Mouse (Mus musculus): ENCODE measurements around the gene Fabp3.

The Fabp3 gene

DNA sequence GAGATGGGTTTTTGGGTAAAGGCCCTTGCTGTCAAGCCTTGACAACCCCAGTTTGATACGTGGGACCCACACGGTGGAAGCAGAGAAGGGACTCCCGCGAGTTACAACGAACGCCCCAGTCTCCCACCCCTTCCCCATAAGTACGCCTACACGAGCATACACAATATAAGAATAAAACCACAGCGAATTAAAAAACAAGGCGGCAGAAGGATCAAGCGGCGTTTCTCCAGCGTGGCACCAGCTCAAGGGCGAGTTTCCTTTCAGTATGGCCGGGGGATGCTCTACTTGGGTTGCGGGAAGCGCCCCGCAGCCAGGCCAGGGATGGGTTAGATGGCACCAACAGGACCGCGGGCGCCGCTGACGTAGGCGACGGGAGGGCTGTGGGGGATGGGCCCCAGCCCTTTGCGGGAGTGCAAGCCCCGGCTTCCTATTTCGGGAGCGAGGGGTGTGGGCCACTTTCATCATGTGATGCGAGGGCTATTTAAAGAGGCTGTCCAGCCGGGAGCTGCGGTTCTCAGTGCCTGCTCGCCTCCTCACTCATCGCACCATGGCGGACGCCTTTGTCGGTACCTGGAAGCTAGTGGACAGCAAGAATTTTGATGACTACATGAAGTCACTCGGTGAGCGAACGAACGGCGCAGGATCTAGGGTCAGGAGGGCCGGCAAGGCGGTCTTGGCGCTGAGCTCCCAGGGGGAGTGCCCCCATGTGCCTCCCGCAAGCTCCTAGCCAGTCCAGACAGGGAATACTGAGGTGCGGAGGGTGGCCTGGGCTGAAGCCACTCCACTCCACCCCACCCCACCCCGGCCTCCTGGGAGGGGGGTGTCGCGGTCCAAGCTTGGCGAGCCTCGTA is at the start of gene Fabp3, which contains the start of gene Gm10570:
Gene Fabp3 (plus strand): TSS at position 365 of the 851 bp plus-strand sequence.
Gene Gm10570 (minus strand): TSS at position 444 of the 851 bp plus-strand sequence.
- no peak for DNase-seq (ENCODE audit: low read depth, low spot score)

DNA sequence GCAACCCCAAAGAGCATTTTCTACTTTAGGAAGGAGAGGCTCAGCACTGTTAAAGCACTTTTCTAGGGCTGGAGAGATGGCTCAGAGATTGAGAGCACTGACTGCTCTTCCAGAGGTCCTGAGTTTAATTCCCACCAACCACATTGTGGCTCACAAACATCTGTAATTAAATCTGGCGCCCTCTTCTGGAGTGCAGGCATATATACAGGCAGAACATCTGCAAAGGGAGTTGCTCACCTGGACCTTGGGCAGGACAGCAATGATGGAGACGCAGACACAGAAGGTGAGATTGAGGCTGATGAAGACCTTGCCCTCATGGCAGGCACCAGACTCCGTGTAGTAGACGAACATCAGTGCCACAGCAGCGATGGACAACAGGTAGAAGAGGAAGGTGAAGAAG is 48.0 kb upstream of the Fabp3 start:
- no peak for DNase-seq (ENCODE audit: low read depth, low spot score)

DNA sequence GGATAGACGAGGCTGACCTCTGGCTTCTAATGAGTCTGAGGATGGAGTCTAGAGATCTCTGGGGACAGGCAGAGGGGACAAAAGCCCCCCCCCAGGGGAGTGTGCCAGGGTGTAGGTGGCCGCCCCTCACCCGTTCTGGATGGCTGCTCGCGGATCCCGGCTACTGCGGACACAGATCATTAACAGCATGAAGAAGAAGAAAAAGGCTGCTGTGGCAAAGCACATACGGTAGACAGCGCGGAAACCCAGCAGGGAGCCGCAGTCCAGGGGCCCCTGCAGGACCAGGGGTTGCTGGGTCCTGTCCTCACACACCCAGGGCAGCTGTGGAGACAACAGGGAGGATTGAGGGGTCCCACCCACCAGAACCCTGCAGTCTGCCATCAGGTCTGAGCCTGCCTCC is 44.3 kb upstream of the Fabp3 start:
- no peak for DNase-seq (ENCODE audit: low read depth, low spot score)

DNA sequence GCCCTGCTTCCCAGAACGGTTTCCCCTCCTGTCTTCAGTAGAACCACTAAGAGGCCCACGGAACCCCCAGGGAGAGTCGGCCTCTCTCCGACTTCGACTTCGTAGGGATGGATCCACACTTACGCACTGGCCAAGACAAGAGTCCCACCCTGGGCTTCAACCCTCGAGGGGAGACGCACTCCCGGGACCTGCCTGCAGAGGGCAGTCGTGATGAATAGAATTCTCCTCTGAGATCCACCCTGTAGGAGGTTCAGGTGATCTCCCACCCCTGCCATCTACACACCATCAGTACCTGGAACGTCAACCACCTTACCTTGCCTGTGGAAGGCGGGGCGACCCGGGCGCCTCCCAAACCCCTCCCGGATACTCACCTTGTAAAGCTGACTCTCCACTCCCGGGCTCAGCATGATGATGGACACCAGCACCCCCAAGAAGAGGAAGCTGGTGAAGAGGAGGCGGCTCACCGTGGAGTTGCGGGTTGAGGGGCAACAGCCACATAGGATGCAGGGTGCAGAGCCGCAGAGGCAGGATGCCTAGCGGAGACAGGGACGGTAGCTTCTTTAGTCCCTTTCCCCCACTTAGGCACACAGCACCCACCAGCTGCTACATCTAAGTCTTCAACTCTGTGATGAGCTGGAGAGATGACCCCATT is 43.6 kb upstream of the Fabp3 start:
- peak; percentile 62 for DNase-seq (ENCODE audit: low read depth, low spot score)

DNA sequence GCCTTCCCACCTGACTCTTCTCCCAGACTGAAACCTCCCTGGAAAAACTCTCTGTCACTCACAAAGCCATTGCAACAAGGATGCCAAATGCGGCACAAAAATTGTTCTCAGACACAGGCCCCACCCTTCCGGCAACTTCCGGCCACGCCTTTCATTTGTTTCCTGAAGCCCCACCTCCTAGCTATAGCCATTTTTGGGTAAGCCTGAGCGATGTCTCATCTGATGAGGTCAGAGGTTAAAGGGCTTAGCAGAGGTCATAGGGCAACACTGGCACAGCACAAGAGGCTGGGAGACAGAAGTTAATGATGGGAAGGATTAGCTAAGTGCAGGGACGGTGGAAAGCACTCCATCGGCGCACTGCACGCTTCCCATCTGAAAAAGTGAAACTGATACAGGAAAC is 41.8 kb upstream of the Fabp3 start:
- no peak for DNase-seq (ENCODE audit: low read depth, low spot score)

DNA sequence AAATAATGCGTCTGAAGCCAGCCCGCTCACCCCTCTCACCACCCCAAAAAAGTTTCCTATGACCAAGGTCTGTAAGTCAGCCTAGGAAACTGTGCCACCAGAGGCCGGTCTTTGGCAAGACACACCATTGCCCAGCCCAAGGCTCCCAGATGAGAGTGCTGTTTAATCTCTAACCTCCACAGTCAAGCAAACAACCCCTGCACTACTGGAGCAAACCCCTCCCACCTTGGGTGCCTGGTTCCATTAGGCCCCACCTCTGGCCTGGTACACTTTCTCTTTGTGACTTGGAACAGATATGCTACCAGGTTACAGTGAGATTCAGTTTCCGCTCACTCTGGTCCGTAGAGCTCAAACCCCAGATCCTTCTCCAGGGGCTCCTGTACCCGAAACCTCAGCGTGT is 41.3 kb upstream of the Fabp3 start:
- no peak for DNase-seq (ENCODE audit: low read depth, low spot score)

DNA sequence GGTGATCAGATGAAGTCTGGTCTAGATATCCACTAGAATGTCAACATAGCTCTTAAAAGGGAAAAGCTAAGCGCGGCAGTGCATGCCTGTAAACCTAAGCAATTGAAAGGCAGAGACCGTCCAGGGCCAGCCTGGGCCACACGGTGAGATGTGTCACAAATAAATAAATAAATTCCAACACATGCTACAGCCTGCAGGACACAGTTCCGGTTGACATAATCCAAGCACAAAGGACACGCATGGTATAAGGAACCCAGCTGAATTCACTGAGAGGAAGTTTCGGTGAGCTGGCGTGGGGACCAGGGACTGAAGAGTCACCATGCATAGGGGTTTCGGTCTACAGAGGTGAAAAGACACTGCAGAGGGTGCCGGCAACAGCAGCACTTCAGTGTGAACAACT is 39.7 kb upstream of the Fabp3 start:
- DNase-seq (ENCODE audit: low read depth, low spot score): no peak

DNA sequence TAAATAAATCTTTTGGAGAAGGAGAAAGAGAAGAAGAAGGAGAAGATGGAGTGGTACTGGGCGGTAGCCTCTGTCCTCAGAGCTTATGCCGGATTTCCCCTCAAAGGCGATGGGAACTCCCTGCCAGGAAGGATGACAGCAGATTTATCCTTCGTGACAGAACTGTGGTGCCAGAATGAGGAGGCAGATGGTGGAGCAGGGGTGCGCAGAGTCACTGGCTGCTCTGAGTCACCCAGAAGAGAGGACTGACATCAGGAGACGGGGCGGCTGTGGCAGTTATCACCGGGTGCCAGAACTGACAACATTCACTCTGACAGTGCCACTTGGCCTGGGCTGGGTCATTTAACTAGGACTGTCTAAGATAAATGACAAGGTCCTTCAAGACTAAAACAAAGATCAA is 38.3 kb upstream of the Fabp3 start:
- DNase-seq (ENCODE audit: low read depth, low spot score): no peak

DNA sequence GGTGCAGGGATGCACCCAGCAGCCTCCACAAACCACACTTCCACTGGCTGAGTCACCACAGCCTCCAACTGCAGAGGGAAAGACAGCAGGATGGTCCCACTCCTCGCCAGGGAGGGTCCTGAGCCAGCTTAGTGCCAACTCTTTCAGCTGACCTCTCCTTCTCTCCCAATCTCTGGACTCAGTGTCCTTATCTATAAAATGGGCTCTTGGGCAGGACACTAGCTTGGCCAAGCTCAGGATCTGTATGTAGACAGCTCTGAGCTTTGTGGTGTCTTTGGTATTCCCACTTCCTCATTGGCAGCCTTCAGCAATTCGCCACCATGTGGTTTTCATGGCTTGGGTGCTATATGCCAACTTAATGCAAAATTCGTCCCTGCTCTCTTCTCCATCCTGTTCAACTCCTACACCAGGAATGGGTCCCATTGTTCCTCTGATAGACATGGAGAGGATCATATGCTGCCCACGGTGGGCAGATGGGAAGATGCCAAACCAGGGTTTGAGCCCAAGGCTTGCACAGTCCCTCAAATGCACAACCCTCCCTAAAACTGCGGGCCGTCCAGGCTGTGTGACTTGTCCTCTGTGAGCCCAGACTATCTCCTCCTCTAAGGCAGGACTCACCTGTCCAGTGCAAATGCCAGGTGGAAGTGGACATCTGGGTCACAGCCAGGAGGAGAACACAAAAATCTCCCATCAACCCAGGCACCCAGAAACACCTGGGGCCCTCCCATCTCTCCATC is 37.6 kb upstream of the Fabp3 start:
- no peak for DNase-seq (ENCODE audit: low read depth, low spot score)

DNA sequence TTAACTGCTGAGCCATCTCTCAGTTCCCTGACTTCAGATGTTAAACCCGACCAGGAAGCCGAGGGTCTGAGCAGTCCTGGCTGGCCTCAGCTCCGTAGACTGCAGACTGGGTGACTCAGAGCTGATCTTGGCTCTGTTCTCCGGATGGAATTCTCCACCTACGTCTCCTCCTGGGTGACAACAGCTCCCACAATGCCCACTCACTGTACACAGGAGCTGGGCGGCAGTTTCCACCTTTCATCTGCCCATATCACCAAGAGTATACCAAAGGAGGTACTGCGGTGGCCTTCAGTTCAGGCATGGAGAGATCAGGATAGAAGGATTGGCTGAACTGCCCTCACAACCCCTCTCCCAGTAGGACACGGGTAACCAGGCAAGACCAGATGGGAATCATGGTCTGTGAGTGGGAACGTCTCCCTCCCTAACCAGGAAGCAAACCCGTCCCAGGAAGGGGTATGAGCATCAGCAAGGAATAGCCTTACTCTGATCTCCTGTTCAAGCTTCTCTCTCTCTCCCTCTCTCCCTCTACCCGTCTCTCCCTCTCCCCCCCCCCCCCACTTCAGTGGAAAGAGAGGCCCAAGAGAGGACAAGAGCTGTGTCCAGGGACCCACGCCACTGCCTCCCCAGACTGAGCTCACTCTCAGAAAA is 34.6 kb upstream of the Fabp3 start:
- DNase-seq (ENCODE audit: low read depth, low spot score): no peak

DNA sequence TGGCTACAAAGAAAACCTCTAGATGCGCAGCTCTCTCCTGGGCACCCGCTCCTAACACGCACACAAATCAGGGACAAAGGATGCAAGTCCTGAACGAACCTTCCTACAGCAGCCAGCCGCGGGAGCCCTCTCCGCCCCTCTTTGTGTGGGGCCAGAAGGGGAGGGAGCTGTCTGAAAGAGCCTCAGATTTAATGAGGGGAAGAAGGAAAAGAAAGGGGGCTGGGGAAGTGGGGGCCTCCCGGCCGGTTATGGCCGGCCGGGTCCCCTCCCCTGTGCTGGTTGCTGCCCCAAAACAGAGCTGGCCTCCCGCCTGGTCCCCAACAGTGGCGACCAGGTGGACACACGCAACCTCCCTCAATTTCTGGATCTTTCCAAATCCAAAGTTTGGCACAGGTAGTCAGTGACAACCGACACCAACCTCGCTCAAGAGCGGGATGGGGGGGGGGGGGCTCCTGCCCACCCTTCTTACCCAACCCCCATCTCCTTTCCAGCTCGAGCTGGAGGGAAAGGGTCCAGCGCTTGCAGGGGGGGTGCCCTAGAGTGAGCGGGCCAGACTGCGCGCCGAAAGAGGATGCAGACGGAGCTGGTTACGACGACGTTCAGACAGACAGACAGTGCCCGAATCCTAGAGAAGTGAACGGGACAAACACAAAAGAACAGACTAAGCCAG is 33.9 kb upstream of the Fabp3 start:
- no peak for DNase-seq (ENCODE audit: low read depth, low spot score)

DNA sequence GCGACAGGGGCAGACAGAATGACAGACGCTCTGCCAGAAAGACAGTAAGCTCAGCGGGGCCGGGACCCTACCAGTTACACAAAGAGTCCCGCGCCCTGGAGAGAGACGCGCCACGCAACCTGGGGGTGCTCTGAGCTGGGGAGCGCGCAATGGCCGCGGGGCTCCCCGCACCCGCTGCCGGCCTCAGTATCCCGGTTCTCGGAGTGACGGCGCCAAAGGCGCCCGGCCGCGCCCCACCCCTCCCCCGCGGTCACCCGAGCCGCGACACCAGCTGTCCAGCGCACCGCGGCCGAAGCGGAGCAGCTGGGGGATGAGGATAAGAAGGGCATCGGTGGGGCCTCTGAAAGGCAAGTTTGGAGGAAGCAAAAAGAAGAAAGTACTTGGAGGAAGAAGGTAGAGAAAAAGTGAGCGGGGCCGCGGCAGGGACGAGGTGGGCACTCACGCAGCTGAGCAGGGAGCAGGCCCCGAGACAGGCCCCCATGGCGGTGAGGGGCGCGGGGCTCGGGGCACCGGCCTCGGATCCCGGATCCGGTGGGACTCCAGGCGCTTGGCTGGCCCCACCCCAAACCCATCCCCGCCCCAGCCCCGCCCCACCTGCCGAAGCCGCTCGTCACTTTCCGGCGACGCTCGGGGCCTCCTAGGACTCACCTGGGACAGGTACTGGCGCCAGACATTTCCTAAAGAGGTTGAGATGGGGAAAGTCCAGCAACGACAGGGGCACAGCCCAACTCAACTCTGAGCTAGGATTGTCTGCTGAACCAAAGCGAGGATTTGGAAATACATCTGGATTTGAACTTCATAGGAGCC is 33.2 kb upstream of the Fabp3 start:
- no peak for DNase-seq (ENCODE audit: low read depth, low spot score)

DNA sequence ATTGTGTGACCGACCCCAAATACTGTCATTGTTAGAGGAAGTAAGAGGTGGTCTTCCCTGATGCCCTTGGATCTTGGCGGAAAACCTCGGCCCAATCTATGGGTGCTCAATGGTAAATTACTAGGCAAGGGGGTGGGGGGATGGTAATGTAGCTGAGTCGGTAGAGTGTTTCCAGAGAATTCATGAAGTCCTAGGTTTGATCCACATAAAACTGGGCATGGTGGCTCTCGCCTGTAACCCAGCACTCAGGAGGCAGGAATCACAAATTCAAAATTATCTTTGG is 32.6 kb upstream of the Fabp3 start:
- no peak for DNase-seq (ENCODE audit: low read depth, low spot score)

DNA sequence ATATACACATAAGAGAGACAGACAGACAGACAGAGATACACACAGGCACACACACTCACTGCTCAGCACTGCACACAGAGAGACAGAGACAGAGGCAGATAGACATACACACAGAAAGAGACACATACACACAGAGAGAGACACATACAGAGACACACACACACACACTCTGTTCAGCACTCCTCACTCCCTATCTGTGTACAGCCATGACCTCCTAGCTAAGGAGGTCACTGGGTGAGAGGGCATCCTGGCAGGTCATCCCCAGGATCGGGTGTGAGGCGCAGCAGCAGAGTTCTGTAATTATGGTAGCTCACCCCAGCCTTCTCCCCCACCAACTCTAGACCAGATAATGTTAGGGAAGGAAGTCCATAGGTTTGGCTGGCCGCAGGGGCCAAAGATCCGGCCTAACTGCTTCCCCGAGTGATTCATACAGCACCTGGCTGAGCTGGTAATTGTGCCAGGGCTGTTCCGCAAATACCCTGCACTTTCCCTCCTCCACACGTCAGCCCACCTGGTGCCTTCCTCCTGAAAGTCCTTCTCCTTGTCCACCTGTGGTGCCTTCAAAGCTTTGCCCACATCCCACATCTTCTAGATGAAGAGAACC is 31.7 kb upstream of the Fabp3 start:
- DNase-seq (ENCODE audit: low read depth, low spot score): no peak

DNA sequence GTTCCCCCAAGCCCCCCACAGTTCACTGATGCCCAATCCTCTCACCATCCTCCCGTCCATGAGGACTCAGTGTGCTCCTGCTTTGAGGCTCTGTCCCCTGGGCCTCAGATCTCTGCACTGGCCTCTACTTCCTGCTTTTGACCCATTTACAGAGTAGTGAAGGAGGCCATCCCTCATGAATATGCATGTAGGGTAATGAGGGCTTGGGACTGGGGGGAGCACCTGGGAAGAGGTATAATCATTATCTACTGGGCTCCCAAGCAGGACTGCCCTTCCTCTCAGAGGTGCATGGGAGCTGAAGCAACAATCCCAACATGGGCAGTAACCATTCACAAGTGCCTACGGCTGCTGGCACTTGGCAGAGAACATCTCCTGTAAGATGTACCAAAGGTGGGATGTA is 29.3 kb upstream of the Fabp3 start, which contains the start of gene Serinc2:
Gene Serinc2 (minus strand): TSS at position 101 of the 400 bp plus-strand sequence.
- DNase-seq (ENCODE audit: low read depth, low spot score): no peak

DNA sequence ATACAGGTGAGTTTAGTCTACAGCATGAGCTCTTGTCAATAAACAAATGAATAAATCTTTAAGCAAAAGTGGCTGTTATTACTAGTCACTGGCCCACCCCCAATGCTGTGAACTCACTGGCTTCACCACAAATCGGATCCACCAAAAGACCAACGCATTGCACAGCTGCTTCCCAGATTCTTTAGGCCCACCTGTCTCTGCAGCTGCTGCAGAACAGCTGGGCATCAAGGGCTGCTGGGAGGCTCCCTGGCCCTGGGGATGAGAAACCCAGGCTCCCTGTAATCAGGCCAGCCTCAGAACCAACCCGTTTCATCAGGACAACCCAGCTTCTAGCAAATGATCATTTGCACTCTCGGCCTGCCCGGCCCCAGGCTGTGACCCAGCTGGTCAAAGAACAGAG is 25.5 kb upstream of the Fabp3 start:
- DNase-seq (ENCODE audit: low read depth, low spot score): no peak

DNA sequence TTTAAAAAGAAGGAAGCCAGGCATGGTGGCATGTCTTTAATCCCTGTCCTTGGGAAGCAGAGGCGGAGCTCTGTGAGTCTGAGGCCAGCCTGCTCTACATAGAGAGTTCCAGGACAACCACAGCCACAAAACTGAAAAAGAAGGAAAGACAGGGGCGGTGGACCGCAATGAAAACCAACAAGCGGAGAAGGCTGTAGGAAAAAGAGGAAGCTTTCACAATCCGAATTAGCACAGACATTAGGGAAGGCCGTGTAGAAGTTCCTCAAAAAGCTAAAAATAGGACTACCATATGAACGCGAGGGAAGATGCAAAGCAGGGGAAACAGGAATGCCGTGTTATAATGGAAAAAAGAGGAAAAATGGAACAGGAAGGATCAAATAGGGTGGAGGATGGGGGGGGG is 24.6 kb upstream of the Fabp3 start:
- no peak for DNase-seq (ENCODE audit: low read depth, low spot score)

DNA sequence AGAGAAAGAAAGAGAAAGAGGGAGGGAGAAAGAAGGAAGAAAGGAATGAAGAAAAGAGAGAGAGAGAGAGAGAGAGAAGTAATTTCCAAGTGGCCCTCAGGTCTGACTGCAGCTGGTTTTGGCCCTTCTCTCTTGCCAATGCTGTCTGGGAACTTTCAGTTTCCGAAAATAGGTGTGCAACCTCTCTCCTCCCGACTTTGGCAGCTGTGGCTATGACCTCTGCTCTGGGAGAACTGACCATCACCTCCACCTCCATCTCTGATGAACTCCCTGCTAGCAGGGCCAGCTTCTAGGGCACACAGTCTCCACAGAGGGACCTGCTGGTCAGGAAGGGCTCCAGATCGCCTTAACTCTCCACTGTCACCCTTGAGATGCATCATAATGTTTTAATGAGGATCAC is 21.9 kb upstream of the Fabp3 start:
- DNase-seq (ENCODE audit: low read depth, low spot score): no peak

DNA sequence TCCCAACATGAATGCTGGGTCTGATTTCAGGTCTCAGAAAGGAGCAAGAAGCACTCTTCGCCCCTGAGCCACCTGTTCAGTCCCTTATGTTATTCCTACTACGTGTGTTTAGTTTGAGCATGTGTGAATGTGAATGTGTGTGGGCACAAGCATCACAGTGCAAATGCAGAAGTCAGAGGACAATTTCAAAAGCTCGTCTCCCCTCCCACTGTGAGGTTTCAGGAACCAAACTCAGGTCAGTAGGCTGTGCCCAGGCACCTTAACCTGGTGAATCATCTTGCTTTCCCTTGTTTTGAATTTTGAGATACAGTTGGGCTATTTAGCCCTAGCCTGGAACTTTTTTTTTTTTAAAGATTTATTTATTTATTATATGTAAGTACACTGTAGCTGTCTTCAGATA is 18.6 kb upstream of the Fabp3 start:
- DNase-seq (ENCODE audit: low read depth, low spot score): no peak

DNA sequence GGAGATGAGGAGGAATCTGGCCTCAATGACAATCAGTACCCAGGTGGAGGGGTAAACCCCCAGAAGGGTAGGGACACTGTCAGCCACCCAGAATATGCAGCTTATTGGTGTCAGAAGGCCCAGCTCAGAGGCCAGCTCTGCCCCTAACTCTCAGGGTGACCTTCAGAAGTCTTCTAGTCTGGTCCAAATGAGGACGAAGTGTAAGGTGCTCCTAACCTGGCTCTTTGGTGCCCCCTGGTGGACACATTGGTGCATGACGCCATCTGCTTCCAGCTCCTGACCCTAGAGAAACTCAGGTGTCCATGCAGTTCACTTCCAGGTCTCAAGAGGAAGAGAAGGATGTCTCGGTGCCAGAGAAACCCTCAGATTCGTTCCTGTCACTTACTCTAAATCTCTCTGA is 16.1 kb upstream of the Fabp3 start:
- peak; percentile 59 for DNase-seq (ENCODE audit: low read depth, low spot score)

Data from WW6 (cell line).